Mouse (Mus musculus) heart, embryonic 13.5 days (tissue): ENCODE measurements around the gene Popdc3. TPM values are rescaled to one million over a fixed set of nuclear protein-coding genes. Genes with fewer than 3 reads are reported as not detected.
A peak's percentile ranks its signal among the peaks of the same experiment; 100 is the strongest.

Experiments
- ATAC-seq: fragments of 200-750 bp; cut with Nextera tagmentation; 2 replicates; pipeline ENCODE4 v1.8.0; 2017; ENCODE audit warnings: moderate TSS enrichment; ENCODE audit not compliant: insufficient number of reproducible peaks, low FRiP score, low TSS enrichment; ENCODE audit errors: extremely low read depth
- H3K27ac ChIP-seq: fragments of 300-500 bp; sonication (generic); replicated peaks from 2 replicates; pipeline ENCODE4 v1.5.1; 2015; ENCODE audit warnings: moderate library complexity, mild to moderate bottlenecking, inconsistent platforms
- H3K27me3 ChIP-seq: fragments of 300-500 bp; sonication (generic); replicated peaks from 2 replicates; pipeline ENCODE4 v1.6.1; 2015; ENCODE audit warnings: mild to moderate bottlenecking, inconsistent platforms
- H3K36me3 ChIP-seq: fragments of 300-500 bp; sonication (generic); 2 replicates; pipeline ENCODE4 v1.6.1; 2015; ENCODE audit warnings: mild to moderate bottlenecking, inconsistent platforms
- H3K4me1 ChIP-seq: fragments of 300-500 bp; sonication (generic); 2 replicates; pipeline ENCODE4 v1.6.1; 2015; ENCODE audit warnings: inconsistent platforms
- H3K4me2 ChIP-seq: fragments of 300-500 bp; sonication (generic); 2 replicates; pipeline ENCODE4 v1.6.1; 2015; ENCODE audit warnings: inconsistent platforms, mild to moderate bottlenecking, moderate library complexity
- H3K4me3 ChIP-seq: fragments of 300-500 bp; sonication (generic); 2 replicates; pipeline ENCODE4 v1.5.1; 2015; ENCODE audit warnings: moderate library complexity, mild to moderate bottlenecking, inconsistent platforms
- H3K9ac ChIP-seq: fragments of 300-500 bp; sonication (generic); 2 replicates; pipeline ENCODE4 v1.6.1; 2015; ENCODE audit warnings: inconsistent platforms, mild to moderate bottlenecking, moderate library complexity
- H3K9me3 ChIP-seq: fragments of 300-500 bp; sonication (generic); 2 replicates; pipeline ENCODE4 v1.6.1; 2016; ENCODE audit warnings: inconsistent platforms
- WGBS: fragments of 180-500 bp; shearing (Covaris S2); methylation state at CpG from one replicate; pipeline ENCODE4 v1.1.7; 2015; ENCODE audit warnings: mixed read lengths; 5-methylcytosine and 5-hydroxymethylcytosine counted together
- polyA plus RNA-seq: library from polyadenylated mRNA; unstranded; fragments of >200 nt; fragmentation: Nextera tagmentation; extraction: Ambion mirVana; gene quantifications from 2 replicates; pipeline ENCODE4 v1.2.1, GENCODE M21; 2015

The Popdc3 gene
- polyA plus RNA-seq, 1 experiment from 2014 or later = 32.2 TPM

GRCm38 (mm10) chr10:45204582-45204981 lies 26.7 kb downstream of the Popdc3 start:
- 70% methylated on average over 1 of the region's 1 CpGs for WGBS
- no peaks in the 10 kb centered on the region for H3K27me3 ChIP-seq
- no peak overlapping the region for H3K4me3 ChIP-seq
- no peaks in the 10 kb centered on the region for H3K4me1 ChIP-seq
- H3K9me3 ChIP-seq = no peaks in the 10 kb centered on the region
- H3K9ac ChIP-seq = no peak overlapping the region
- H3K36me3 ChIP-seq = no peaks in the 10 kb centered on the region
- no peak for ATAC-seq
- no peak overlapping the region for H3K27ac ChIP-seq
- H3K4me2 ChIP-seq = no peak overlapping the region

- ATAC-seq = no peak
- Histone ChIP-seq H3K4me2 (no peak overlapping the region), H3K4me3 (no peak overlapping the region), H3K9me3 (no peaks in the 10 kb centered on the region), H3K9ac (no peak overlapping the region), H3K4me1 (peaks cover 6% of the 10 kb centered on the region), H3K27me3 (no peaks in the 10 kb centered on the region), H3K36me3 (no peaks in the 10 kb centered on the region), H3K27ac (no peak overlapping the region)
Observed at GRCm38 (mm10) chr10:45210201-45210600, 32.3 kb downstream of the Popdc3 start.

- H3K9ac ChIP-seq = no peak overlapping the region
Observed at GRCm38 (mm10) chr10:45216676-45217075, 38.8 kb downstream of the Popdc3 start.

GRCm38 (mm10) chr10:45229954-45230353 lies 52.1 kb downstream of the Popdc3 start:
- Histone ChIP-seq H3K9me3 (no peaks in the 10 kb centered on the region), H3K27me3 (no peaks in the 10 kb centered on the region), H3K9ac (no peak overlapping the region), H3K27ac (peak overlapping the region; percentile 92), H3K36me3 (no peaks in the 10 kb centered on the region), H3K4me3 (peak overlapping the region; percentile 25; the same call in 1 of the 2 replicates), H3K4me2 (peak overlapping the region; percentile 56), H3K4me1 (peaks cover 45% of the 10 kb centered on the region)
- WGBS = 5% methylated on average over 4 of the region's 4 CpGs
- ATAC-seq = peak; percentile 81

More at GRCm38 (mm10) chr10:45216676-45217075, 38.8 kb downstream of the Popdc3 start:
- peak overlapping the region; percentile 80 for H3K27ac ChIP-seq
- H3K9me3 ChIP-seq = no peaks in the 10 kb centered on the region
- 32% methylated on average over 7 of the region's 7 CpGs for WGBS
- H3K4me2 ChIP-seq = peak overlapping the region; percentile 1; the same call in 1 of the 2 replicates
- no peak for ATAC-seq
- no peaks in the 10 kb centered on the region for H3K27me3 ChIP-seq
- no peaks in the 10 kb centered on the region for H3K36me3 ChIP-seq
- H3K4me1 ChIP-seq = peaks cover 28% of the 10 kb centered on the region
- H3K4me3 ChIP-seq = no peak overlapping the region

- no peak for ATAC-seq
- 79% methylated on average over 6 of the region's 6 CpGs for WGBS
- no peak overlapping the region for H3K9ac ChIP-seq
- no peak overlapping the region for H3K4me2 ChIP-seq
- H3K4me1 ChIP-seq = peaks cover 45% of the 10 kb centered on the region
- H3K27me3 ChIP-seq = no peaks in the 10 kb centered on the region
- H3K36me3 ChIP-seq = no peaks in the 10 kb centered on the region
- H3K4me3 ChIP-seq = no peak overlapping the region
- no peaks in the 10 kb centered on the region for H3K9me3 ChIP-seq
- no peak overlapping the region for H3K27ac ChIP-seq
Observed at GRCm38 (mm10) chr10:45233351-45233750, 55.5 kb downstream of the Popdc3 start.

- Histone ChIP-seq H3K9me3 (no peaks in the 10 kb centered on the region), H3K36me3 (no peaks in the 10 kb centered on the region), H3K4me1 (peaks cover 16% of the 10 kb centered on the region), H3K9ac (no peak overlapping the region), H3K4me2 (no peak overlapping the region), H3K27me3 (no peaks in the 10 kb centered on the region), H3K27ac (no peak overlapping the region), H3K4me3 (no peak overlapping the region)
- WGBS = 35% methylated on average over 3 of the region's 3 CpGs
- ATAC-seq = no peak
Observed at GRCm38 (mm10) chr10:45236304-45236703, 58.4 kb downstream of the Popdc3 start.

GRCm38 (mm10) chr10:45237492-45237891 lies 59.6 kb downstream of the Popdc3 start:
- Histone ChIP-seq H3K4me1 (peaks cover 8% of the 10 kb centered on the region; the same call in 1 of the 2 replicates), H3K9me3 (no peaks in the 10 kb centered on the region), H3K27ac (no peak overlapping the region), H3K9ac (no peak overlapping the region), H3K4me3 (no peak overlapping the region), H3K4me2 (no peak overlapping the region), H3K27me3 (no peaks in the 10 kb centered on the region), H3K36me3 (no peaks in the 10 kb centered on the region)
- ATAC-seq = no peak
- 67% methylated on average over 5 of the region's 5 CpGs for WGBS

- no peak overlapping the region for H3K4me3 ChIP-seq
- peaks cover 4% of the 10 kb centered on the region; the same call in 1 of the 2 replicates for H3K4me1 ChIP-seq
- 57% methylated on average over 1 of the region's 1 CpGs for WGBS
- H3K27ac ChIP-seq = no peak overlapping the region
- no peak overlapping the region for H3K9ac ChIP-seq
- no peaks in the 10 kb centered on the region for H3K27me3 ChIP-seq
- H3K4me2 ChIP-seq = no peak overlapping the region
- H3K9me3 ChIP-seq = peaks cover 12% of the 10 kb centered on the region
- H3K36me3 ChIP-seq = 0 out of 2 replicates have a peak, but pooled peaks cover 4% of the 10 kb centered on the region
- ATAC-seq = no peak
Observed at GRCm38 (mm10) chr10:45260477-45260876, 82.6 kb downstream of the Popdc3 start.

- Histone ChIP-seq H3K4me1 (peaks cover 4% of the 10 kb centered on the region; the same call in 1 of the 2 replicates), H3K4me3 (no peak overlapping the region), H3K4me2 (no peak overlapping the region), H3K36me3 (no peaks in the 10 kb centered on the region), H3K27ac (no peak overlapping the region), H3K27me3 (no peaks in the 10 kb centered on the region), H3K9me3 (no peaks in the 10 kb centered on the region), H3K9ac (no peak overlapping the region)
- WGBS = 82% methylated on average over 3 of the region's 3 CpGs
- no peak for ATAC-seq
Observed at GRCm38 (mm10) chr10:45262126-45262525, 84.2 kb downstream of the Popdc3 start.

GRCm38 (mm10) chr10:45276499-45276898 lies 98.6 kb downstream of the Popdc3 start:
- no peak for ATAC-seq
- no peak overlapping the region for H3K9ac ChIP-seq
- no peak overlapping the region for H3K27ac ChIP-seq
- no peak overlapping the region for H3K4me2 ChIP-seq
- peaks cover 4% of the 10 kb centered on the region for H3K9me3 ChIP-seq
- no peak overlapping the region for H3K4me3 ChIP-seq
- WGBS = 33% methylated on average over 3 of the region's 3 CpGs
- H3K27me3 ChIP-seq = no peaks in the 10 kb centered on the region
- H3K4me1 ChIP-seq = peaks cover 7% of the 10 kb centered on the region
- peaks cover 4% of the 10 kb centered on the region; the same call in 1 of the 2 replicates for H3K36me3 ChIP-seq

GRCm38 (mm10) chr10:45276995-45277394 lies 99.1 kb downstream of the Popdc3 start:
- Histone ChIP-seq H3K4me3 (no peak overlapping the region), H3K27ac (no peak overlapping the region), H3K9ac (no peak overlapping the region), H3K4me1 (peaks cover 7% of the 10 kb centered on the region), H3K9me3 (no peaks in the 10 kb centered on the region; the same call in 1 of the 2 replicates), H3K36me3 (no peaks in the 10 kb centered on the region), H3K4me2 (no peak overlapping the region), H3K27me3 (no peaks in the 10 kb centered on the region)
- no peak for ATAC-seq
- 47% methylated on average over 5 of the region's 5 CpGs for WGBS

- Histone ChIP-seq H3K27me3 (peaks cover 16% of the 10 kb centered on the region), H3K36me3 (peaks cover 9% of the 10 kb centered on the region; the same call in 1 of the 2 replicates), H3K9me3 (no peaks in the 10 kb centered on the region), H3K27ac (peak overlapping the region; percentile 85), H3K9ac (0 out of 2 replicates have a peak overlapping the region, but pooled peaks have one; percentile 48), H3K4me2 (peak overlapping the region; percentile 41), H3K4me3 (peak overlapping the region; percentile 2; the same call in 1 of the 2 replicates), H3K4me1 (peaks cover 18% of the 10 kb centered on the region)
- no peak; the same call in 1 of the 2 replicates for ATAC-seq
- 32% methylated on average over 5 of the region's 5 CpGs for WGBS
Observed at GRCm38 (mm10) chr10:45285651-45286050, 107.8 kb downstream of the Popdc3 start.
